Mouse (Mus musculus) ovary, adult 10 weeks (tissue): ENCODE results near the gene Mbnl2. TPM values are rescaled to one million over a fixed set of nuclear protein-coding genes. Genes with fewer than 3 reads are reported as not detected.

ENCODE experiments used
- polyA plus RNA-seq: library from polyadenylated mRNA; stranded (reverse); fragments of 350-450 nt; fragmentation: Illumina TruSeq; extraction: RNeasy Lipid Tissue Mini Kit (QIAGEN cat#74804); gene quantifications from one replicate; pipeline ENCODE4 v1.2.3, GENCODE M21; 2014

Mbnl2 gene
- polyA plus RNA-seq, result 845 TPM

GRCm38 (mm10) chr14:120275246-120276238, at the start of gene Mbnl2:
Mbnl2 (plus strand) TSS chr14:120275669.

DNA sequence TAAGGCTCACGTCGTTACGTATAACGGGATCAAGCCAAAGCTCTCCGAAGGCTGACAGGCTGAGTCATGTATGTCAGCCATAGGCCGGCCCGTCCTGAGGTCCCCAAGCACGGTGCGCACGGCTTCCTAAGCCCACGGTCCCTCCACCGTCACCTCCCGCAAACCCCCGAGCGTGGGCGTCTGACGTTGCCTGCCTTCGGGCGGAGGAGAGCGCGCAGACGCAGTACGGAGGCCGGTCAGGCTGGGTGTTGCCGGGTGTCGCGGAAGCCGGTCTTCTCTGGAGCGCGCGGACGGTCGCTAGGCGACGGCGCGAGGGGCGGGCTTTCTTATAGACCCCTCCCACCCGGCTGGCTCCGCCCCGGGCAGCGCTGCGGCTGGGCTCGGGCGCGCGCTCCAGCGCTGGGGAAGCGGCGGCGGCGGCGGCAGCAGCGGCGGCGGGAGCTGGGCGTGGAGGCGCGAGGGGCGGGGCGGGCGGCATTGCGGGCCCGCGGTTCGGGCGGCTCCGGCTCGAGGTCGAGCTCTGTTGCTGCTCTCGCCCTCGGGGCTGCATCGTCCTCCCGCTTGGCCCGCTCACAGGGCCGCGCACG, 202.6 kb downstream of the Mbnl2 start, which contains the start of gene Rap2a:
Gene Rap2a, plus strand, starts transcription at position 463 of the 587 bp plus-strand sequence.

Other genes starting within 250 kb of the Mbnl2 start
- gene Oxgr1, start 233.2 kb upstream of the Mbnl2 start, polyA plus RNA-seq, result not detected
- gene Rap2a, start 202.8 kb downstream of the Mbnl2 start, polyA plus RNA-seq, result 58.9 TPM